Mouse (Mus musculus) heart, adult 2 months (tissue): Measurements from ENCODE around the gene Sorbs1. TPM values are rescaled to one million over a fixed set of nuclear protein-coding genes. Genes with fewer than 3 reads are reported as not detected.
A peak's percentile ranks its signal among the peaks of the same experiment; 100 is the strongest.

ENCODE experiments used
- DNase-seq, 2 experiments: peaks; one replicate each; pipeline ENCODE4 v3.0.0; 2021
- H3K27ac ChIP-seq: fragments of 200-600 bp; 2 replicates; pipeline ENCODE4 v1.8.1; 2022
- H3K27me3 ChIP-seq: fragments of 200-500 bp; 2 replicates; pipeline ENCODE4 v1.6.1; 2012; ENCODE audit warnings: mild to moderate bottlenecking, low read length, inconsistent platforms, mixed read lengths; ENCODE audit not compliant: control insufficient read depth, insufficient read depth
- H3K36me3 ChIP-seq: fragments of 200-500 bp; 2 replicates; pipeline ENCODE4 v1.6.1; 2012; ENCODE audit warnings: low read length, inconsistent platforms; ENCODE audit not compliant: control insufficient read depth, insufficient read depth
- H3K4me1 ChIP-seq: fragments of 200-500 bp; 2 replicates; pipeline ENCODE4 v1.6.1; 2011; ENCODE audit warnings: low read length; ENCODE audit not compliant: control insufficient read depth, insufficient read depth
- H3K4me3 ChIP-seq: fragments of 200-600 bp; 2 replicates; pipeline ENCODE4 v1.8.1; 2022
- H3K79me2 ChIP-seq: fragments of 200-500 bp; replicated peaks from 2 replicates; pipeline ENCODE4 v1.6.1; 2012; ENCODE audit warnings: mild to moderate bottlenecking, inconsistent platforms, low read length, moderate library complexity, mixed read lengths; ENCODE audit not compliant: control insufficient read depth, insufficient read depth
- H3K9ac ChIP-seq: fragments of 200-500 bp; 2 replicates; pipeline ENCODE4 v1.6.1; 2012; ENCODE audit warnings: low read depth, mild to moderate bottlenecking, control low read depth, inconsistent platforms, low read length, mixed read lengths
- CTCF ChIP-seq: fragments of 200-600 bp; IDR thresholded peaks from 2 replicates; pipeline ENCODE4 v1.8.1; 2022; ENCODE audit warnings: antibody characterized with exemption, mild to moderate bottlenecking, moderate library complexity
- EP300 ChIP-seq: fragments of 200-500 bp; IDR thresholded peaks from 2 replicates; pipeline ENCODE4 v1.6.1; 2011; ENCODE audit warnings: low read depth, low read length, control low read depth; ENCODE audit not compliant: insufficient read depth
- POLR2A ChIP-seq: fragments of 200-500 bp; IDR thresholded peaks from 2 replicates; pipeline ENCODE4 v1.6.1; 2011; ENCODE audit warnings: mild to moderate bottlenecking, low read depth, low read length, control low read depth; ENCODE audit not compliant: insufficient read depth
- WGBS: fragments of 180-500 bp; shearing (Covaris S2); methylation state at CpG from one replicate; pipeline ENCODE4 v1.1.7; 2018; 5-methylcytosine and 5-hydroxymethylcytosine counted together
- intact Hi-C: fragments of 180-260 bp; cut with DNase I; formaldehyde crosslinking; loops from one replicate; pipeline ENCODE4 v1.15.1; 2025
- polyA plus RNA-seq: library from polyadenylated mRNA; depleted of rRNA; stranded (reverse); fragments of >200 nt; gene quantifications from 2 replicates; pipeline ENCODE4 v1.2.3, GENCODE M21; 2012
- total RNA-seq, 2 experiments: library from RNA; stranded (reverse); gene quantifications; 2 replicates each; pipeline ENCODE4 v1.2.3; 2021

Gene Sorbs1
- total and polyA plus RNA-seq, 3 experiments: 185 to 971 (median 638) TPM

- intact Hi-C loops: no loop called here
- Histone ChIP-seq H3K27me3 (no peaks in the 10 kb centered on the region), H3K4me1 (peaks cover 32% of the 10 kb centered on the region), H3K79me2 (peaks cover 15% of the 10 kb centered on the region), H3K4me3 (no peak overlapping the region), H3K36me3 (peaks cover 4% of the 10 kb centered on the region), H3K9ac (no peak overlapping the region), H3K27ac (no peak overlapping the region)
- no peak for DNase-seq
- TF ChIP-seq CTCF (no peak), POLR2A (no peak), EP300 (no peak)
- WGBS: 76% methylated on average over 3 of the region's 3 CpGs
Observed at GRCm38 (mm10) chr19:40458806-40459205, 54.8 kb downstream of the Sorbs1 start.

GRCm38 (mm10) chr19:40455248-40455647 lies 58.3 kb downstream of the Sorbs1 start:
- WGBS: 77% methylated on average over 4 of the region's 4 CpGs
- H3K36me3 ChIP-seq: peaks cover 6% of the 10 kb centered on the region
- TF ChIP-seq CTCF (no peak), POLR2A (no peak), EP300 (no peak)
- DNase-seq: no peak
- no peak overlapping the region for H3K27ac ChIP-seq
- peaks cover 7% of the 10 kb centered on the region for H3K79me2 ChIP-seq
- no peak overlapping the region for H3K9ac ChIP-seq
- no peaks in the 10 kb centered on the region for H3K27me3 ChIP-seq
- intact Hi-C loops: no loop called here
- peaks cover 11% of the 10 kb centered on the region for H3K4me1 ChIP-seq
- no peak overlapping the region for H3K4me3 ChIP-seq

GRCm38 (mm10) chr19:40454096-40454495 lies 59.5 kb downstream of the Sorbs1 start:
- intact Hi-C loops: no loop called here
- no peak for DNase-seq
- no peak overlapping the region for H3K4me3 ChIP-seq
- peak overlapping the region; percentile 0 for H3K27ac ChIP-seq
- TF ChIP-seq EP300 (no peak), POLR2A (no peak), CTCF (no peak)
- peaks cover 5% of the 10 kb centered on the region; the same call in 1 of the 2 replicates for H3K4me1 ChIP-seq
- H3K36me3 ChIP-seq: peaks cover 12% of the 10 kb centered on the region
- 74% methylated on average over 4 of the region's 4 CpGs for WGBS
- H3K79me2 ChIP-seq: peaks cover 4% of the 10 kb centered on the region
- no peaks in the 10 kb centered on the region for H3K27me3 ChIP-seq
- H3K9ac ChIP-seq: no peak overlapping the region

GRCm38 (mm10) chr19:40452201-40452600 lies 61.4 kb downstream of the Sorbs1 start:
- Histone ChIP-seq H3K4me3 (no peak overlapping the region), H3K27me3 (no peaks in the 10 kb centered on the region), H3K79me2 (no peaks in the 10 kb centered on the region), H3K4me1 (peaks cover 4% of the 10 kb centered on the region; the same call in 1 of the 2 replicates), H3K9ac (no peak overlapping the region), H3K36me3 (peaks cover 15% of the 10 kb centered on the region), H3K27ac (no peak overlapping the region)
- WGBS: 89% methylated on average over 2 of the region's 2 CpGs
- intact Hi-C loops: no loop called here
- DNase-seq: no peak
- no peak for TF ChIP-seq POLR2A
- TF ChIP-seq CTCF: peak; percentile 45
- no peak for TF ChIP-seq EP300

GRCm38 (mm10) chr19:40451307-40451706 lies 62.3 kb downstream of the Sorbs1 start:
- Histone ChIP-seq H3K4me1 (peaks cover 4% of the 10 kb centered on the region; the same call in 1 of the 2 replicates), H3K4me3 (no peak overlapping the region), H3K36me3 (peaks cover 15% of the 10 kb centered on the region), H3K9ac (no peak overlapping the region), H3K27ac (no peak overlapping the region), H3K79me2 (no peaks in the 10 kb centered on the region), H3K27me3 (no peaks in the 10 kb centered on the region)
- intact Hi-C loops: no loop called here
- 76% methylated on average over 6 of the region's 6 CpGs for WGBS
- no peak for DNase-seq
- TF ChIP-seq EP300: no peak
- no peak for TF ChIP-seq CTCF
- no peak for TF ChIP-seq POLR2A

GRCm38 (mm10) chr19:40446525-40446924 lies 67.1 kb downstream of the Sorbs1 start:
- Histone ChIP-seq H3K36me3 (peaks cover 32% of the 10 kb centered on the region), H3K9ac (no peak overlapping the region), H3K27me3 (no peaks in the 10 kb centered on the region), H3K4me3 (no peak overlapping the region), H3K27ac (no peak overlapping the region), H3K79me2 (peaks cover 3% of the 10 kb centered on the region; the same call in 1 of the 2 replicates), H3K4me1 (peaks cover 3% of the 10 kb centered on the region; the same call in 1 of the 2 replicates)
- 95% methylated on average over 9 of the region's 9 CpGs for WGBS
- TF ChIP-seq POLR2A: no peak
- TF ChIP-seq EP300: no peak
- no peak for TF ChIP-seq CTCF
- DNase-seq: no peak
- intact Hi-C loops: no loop called here
